Mouse (Mus musculus) right cerebral cortex, postnatal 4 days (tissue): Measurements from ENCODE around the gene Pgap2.
"Not testable (repeated sequence)": the region's sequence is repeated elsewhere in the genome, so short reads cannot be mapped to it uniquely, and the experiment has no call there.

Experiments
- DNase-seq: peaks from one replicate; pipeline ENCODE4 v3.0.0-alpha.2; 2022

Pgap2 gene

DNA sequence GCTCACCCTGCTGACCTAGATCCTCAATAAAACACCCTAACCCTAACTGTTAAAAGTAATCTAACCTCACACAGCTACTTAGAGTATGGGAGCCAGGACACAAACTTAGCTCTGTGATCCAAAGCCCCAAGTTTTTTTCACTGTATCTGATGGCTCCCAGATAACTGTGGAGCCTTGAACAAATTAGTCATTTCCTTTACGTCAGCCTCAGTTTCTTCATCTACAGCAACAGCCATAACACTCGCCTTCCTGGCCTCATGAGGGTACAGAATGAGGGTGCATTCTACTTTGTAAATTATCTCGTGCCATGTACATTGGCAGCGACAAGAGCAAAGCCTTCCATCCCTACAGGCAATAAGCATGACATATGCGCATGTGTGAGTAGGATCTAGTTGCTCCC is 32.4 kb downstream of the Pgap2 start:
- no peak for DNase-seq

DNA sequence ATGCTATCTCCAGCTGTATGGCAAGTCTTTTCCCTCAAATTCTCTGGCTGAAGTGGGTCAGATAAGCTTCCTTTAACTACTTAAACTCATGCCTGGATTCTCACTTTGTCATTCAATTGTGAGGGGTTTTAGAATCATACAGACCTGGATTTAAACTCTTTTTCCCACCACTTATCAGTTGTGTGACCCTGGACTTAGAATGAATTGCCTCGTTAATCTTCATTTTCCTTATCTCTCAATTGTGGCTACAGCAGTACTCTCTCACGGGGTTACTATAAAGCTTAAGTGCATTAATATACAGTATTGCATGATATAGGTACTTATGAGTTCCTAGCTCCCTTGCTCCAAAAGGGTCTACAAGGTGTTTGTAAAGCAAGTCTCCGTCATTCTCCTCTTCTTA is 32.9 kb downstream of the Pgap2 start:
- no peak for DNase-seq

DNA sequence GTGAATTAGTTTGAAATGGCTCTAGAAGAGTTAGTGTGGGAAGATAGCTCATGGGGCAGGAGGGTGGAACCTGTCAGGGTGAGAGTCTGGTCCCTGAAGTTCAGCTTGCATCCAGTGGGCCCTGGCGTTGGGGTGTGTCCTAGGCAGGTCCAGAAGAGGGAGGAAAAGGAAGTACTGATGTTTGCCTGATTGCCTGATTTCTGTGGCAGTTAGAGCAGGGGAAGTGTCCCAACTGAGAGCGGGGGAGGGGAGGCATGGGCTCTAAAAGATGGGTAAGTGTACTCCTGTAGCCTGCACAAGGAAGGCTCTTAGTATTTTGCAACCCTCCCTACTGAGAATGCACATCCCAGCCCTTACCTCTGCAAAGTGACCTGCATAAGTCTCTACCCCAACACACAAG is 33.9 kb downstream of the Pgap2 start:
- DNase-seq = no peak

DNA sequence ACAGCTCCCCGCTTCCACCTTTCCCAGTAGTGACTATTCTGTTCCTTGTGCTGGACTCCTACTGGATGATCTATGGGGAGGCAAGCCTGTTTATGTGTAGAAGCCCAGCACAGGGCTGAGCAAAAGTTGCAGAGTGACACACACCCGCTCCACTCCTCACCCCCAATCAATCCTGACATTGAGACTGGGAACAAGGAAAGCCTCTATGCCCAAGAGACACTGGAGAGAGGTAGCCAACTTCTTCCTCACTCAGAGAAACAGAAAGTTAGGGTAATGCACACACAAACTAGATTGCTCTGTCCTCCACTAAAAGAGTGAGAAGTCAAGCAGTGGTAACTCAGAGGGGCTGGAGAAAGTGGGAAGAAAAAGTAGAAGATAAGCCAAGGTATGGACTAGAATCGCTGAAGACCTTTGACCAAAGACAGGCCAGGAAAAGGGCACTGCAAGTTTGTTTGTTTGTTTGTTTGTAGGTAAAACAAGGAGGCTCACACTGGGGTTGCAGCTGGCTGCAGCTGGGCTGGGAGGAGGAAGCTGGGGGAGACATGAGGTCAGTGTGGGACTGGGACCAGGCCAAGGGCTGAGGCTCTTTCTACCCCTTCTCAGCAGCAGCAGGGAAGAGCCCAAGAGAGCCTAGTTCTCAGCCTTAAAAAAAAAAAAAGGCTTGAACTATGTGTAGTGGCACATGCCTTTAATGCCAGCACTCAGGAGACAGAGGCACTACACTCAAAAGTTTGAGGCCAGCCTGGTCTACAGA is 35.0 kb downstream of the Pgap2 start:
- no peak for DNase-seq

DNA sequence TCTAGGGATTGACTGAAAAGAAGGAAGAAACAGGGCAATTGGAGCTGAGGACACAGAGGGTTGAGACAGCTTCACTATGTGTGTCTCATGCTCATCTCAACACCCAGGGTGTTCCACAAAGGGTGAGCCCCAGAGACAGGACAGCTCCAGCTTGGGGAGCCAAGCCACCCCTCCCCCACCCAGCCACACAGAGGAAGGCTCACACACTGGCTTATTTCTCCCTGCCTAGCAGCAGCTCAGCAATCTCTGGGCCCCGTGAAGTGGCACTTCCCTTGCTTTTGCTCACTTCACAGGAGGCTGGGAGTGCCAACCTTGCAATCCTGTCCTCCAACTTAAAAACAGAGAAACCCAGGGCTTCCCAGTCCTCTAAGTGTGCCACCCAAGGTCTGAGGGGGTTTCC is 35.8 kb downstream of the Pgap2 start:
- no peak for DNase-seq

DNA sequence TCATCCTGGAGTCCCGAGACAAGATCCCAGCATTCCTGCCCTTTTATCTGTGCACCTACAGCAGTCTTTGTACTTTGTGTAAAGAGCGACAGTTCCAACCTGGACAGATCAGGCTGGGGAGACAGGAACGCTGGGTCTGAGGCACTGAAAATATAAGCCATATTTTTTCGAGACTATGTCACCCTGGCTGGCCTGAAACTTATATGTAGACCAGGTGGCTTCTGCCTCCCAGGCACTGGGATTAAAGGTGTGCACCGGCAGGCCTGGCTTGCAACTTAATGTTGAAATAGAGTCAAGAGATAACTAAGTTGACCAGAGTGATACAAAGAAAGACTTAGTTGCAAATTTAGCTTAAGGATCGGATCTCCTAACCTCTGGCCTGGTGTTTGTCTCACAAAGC is 36.3 kb downstream of the Pgap2 start:
- no peak for DNase-seq

DNA sequence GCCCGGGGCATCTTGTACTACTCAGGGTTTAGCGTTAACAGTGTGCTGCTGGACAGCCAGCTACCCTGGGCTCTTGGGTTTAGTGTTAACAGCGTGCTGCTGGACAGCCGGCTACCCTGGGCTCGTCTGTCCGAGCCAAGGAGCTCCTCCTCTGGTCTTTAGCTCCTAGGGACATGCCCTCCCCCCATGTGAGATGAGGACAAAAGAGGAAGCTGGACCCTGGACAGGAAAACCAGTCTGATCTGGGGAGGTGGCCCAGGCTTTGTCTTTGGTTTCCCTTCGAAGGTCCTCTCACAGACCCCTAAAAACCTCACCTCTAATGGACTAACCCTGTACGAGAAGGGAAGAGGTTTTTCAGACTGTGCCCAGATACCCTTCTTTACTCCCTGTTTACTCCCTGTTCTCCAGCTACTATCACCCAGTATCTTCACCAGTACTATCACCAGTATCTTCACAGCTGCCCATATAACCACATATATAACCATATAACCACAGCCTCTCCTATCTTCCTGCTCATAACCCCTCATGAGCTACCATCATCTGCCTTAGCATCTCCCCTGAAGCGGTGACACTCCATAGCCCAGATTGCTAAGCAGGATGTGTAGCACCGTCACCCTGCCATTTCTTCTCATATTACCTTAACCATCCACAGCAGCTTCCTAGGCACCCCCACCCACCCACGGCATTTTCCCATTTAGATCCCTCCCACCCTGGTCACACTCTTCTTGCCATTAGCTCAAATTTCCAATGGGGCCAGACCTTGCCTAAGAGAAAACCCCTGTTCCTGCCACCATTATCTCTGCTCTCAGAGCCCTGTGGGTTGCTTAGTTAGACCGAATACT is 37.2 kb downstream of the Pgap2 start:
- no peak for DNase-seq

DNA sequence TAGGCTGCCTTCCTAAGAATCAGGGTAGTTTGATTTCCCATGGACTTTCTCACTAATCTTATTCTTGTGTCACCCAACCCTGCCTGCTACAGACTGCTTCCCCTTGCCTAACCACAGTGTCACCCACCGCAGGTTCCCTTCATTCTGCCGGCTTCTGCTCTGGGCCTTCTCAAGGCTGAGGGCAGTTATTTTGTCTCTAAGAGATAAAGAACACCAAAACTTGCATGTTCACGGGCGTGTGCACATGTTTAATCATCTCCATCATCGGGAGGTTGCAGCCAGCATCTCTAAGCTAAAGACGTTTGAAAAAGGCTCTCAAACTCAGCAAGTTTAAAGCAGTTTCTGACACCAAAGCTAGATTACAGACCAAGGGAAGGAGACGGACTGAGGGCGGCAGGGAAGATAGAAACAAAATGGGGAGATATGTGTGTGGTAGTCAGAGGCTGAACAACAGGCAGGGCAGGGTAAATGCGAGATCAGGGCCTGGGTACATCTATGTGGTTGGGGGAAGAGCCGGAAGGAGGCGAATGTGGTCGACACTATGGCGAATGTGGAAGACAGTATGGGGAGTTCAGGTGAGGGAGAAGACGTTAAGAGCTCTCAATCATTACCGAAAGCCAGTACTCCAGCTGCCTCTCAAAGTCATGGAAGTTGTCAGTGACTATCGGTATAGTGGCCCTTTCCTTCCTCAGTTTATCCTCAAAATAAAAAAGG is 38.8 kb downstream of the Pgap2 start:
- DNase-seq = no peak

DNA sequence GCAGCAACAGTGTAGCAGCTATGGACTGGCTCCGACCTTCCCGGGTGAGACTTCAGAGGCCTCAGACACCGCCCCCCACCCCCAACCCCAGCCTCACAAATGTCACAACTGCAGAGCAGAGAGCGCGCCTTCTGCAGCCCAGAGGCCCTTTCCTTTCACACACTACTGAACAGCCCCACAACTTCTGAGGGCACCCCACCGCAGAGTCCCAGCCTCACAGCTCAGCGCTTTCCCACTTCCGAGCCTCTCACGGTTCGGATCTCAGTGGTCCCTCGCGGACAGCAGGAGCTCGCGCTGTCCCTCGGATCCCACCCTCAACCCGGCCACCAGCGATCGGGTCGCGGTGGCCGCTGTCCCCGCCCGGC is 39.5 kb downstream of the Pgap2 start:
- no peak for DNase-seq

DNA sequence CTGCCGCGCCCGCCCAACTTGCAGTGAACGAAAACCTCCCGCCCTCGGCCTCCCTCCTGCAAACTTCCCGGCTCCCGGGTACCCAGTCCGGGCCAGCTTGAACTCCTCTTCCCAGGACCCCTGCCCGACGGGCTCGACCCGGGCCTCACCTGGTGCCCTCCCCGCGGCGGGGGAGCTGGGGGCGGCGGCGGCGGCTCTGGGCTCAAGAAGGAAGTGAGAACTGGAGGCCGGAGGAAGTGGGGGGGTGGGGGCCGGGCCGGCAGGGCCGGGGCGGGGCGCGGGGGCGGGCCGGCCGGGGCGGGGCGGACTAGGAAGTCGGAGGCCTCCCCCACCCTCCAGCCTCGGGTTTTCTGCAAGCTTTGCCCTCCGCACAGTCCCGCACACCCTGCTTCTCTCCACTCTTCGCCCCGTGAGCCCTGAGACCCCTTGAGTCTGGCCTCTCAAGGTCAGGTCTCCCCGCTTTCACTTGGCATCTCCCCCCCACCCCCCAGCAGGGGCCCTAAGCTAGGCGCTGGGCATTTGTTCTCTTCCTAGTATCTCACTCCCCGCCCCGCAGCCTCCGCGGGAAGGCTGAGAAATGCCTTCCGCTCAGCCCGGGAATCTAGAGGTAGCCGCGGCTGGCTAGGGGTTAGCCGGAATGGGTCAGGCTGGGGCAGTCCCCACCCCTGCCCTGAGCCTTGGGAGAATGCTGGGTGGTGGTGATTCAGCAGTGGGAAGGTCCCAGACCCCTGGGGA is 40.1 kb downstream of the Pgap2 start:
- peak; percentile 57 for DNase-seq

DNA sequence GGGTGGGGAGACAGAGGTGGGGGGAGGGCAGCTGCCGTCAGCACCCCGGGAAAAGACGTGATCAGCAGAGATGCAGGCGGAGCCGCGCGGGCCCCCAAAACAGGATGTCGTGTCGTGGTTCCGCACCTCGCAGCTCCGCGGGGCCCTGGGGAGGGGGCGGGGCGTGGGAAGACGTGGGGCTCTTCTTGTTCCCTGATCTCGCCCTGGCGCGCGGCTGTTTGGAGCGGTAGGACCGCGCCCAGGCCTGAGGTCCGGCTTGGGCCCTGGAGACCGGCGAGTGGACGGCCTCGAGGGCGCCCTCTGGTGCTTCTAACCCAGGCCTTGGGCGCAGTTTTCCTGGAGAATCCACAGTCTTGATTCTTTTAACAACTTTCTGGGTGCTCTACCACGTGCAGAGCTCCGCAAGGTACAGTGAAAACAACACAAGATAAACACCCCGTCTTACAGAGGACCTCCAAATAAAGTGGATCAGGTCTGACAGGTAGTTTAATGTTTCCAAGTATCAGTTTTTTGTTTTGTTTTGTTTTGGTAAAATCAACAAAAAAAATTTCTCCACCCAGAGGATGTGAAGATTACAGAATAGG is 40.7 kb downstream of the Pgap2 start:
- DNase-seq = peak; percentile 83

DNA sequence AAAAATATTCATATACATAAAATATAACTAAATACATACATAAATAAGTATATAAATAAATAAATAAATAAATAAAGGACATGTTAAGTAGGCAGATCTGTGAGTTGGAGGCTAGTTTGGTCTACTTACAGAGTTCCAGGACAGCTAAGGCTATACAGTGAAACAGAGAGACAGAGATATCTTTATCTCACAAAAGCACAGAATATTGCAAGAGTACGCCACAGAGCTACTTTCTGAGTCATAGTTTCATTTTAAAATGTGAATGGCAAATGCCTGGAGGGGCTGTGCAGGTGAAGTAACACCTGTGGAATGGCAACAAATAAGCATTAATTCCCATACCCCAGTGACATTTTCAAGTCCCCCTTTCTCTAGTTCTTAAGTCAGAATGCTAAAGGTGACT is 43.6 kb downstream of the Pgap2 start:
- no peak for DNase-seq

DNA sequence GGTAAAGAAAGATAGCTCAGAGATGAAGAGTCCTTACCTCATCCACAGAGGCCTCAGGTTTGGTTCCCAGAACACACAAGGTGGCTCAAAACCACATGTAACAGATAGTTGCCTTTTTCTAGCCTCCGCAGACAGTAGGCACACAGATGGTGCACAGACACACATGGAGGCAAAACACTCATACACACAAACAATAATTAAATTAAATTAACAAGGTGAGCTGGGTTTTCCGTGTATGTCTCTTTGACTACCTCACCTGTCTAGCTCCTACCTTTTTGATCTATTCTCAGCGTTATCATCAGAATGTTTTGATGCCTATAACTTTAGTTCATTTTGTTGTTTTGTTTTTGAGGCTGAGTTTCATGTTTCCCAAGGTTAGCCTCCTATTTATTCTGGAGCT is 45.9 kb downstream of the Pgap2 start, which contains the start of gene Rhog:
Rhog (minus strand) TSS at position 101 of the 400 bp plus-strand sequence.
- no peak for DNase-seq

DNA sequence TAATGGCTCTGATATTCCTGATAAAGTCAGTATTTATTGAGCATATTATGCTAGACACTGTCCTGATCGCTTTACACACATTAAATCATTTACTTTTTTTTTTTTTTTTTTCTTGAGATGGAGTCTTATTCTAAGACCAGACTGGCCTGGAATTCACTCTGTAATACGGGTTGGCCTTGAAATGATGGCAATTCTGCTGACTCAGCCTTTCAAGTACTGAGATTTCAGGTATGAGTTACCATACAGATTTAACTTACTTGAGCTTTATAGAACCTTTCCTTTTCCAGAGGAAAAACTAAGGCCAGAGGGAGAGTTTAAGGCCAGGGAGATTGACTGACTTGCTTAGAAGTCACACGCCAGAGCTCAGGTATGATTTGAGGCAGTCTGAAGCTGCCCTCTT is 46.6 kb downstream of the Pgap2 start:
- DNase-seq = no peak

DNA sequence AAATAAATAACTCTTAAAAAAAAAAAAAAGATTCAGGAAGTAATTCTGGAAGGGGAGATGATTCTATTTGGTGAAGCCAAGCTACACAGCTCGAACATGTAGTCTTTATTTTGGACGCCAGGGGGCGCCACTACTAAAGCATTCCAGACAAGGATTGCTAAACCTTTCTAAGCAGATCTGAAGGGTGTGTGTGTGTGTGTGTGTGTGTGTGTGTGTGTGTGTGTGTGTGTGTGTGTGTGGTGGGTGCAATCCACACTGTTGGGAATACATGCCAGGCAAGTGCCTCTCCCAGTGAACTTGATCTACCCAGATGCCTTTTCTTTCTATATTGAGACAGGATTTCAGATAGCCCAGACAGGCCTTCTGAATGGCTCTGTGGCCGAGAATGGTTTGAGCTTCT is 48.2 kb downstream of the Pgap2 start:
- peak; percentile 82 for DNase-seq

DNA sequence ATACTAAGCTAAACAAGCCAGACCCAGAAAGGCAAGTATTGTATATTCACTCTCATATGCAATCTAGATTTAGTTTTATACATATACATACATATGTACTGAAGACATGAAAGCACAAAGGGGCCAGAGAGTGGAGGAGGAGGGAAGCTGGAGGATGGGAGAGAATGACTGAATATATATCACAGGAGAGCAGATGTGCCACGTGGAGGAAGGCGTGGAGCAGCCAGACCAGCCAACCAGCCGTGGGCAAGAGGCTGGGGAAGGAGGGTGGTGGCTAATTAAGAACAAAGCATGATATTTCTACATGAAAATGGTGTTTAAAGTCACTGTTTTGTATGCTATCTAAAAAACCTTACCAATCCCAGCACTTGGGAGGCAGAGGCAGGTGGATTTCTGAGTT is 48.7 kb downstream of the Pgap2 start:
- no peak for DNase-seq

DNA sequence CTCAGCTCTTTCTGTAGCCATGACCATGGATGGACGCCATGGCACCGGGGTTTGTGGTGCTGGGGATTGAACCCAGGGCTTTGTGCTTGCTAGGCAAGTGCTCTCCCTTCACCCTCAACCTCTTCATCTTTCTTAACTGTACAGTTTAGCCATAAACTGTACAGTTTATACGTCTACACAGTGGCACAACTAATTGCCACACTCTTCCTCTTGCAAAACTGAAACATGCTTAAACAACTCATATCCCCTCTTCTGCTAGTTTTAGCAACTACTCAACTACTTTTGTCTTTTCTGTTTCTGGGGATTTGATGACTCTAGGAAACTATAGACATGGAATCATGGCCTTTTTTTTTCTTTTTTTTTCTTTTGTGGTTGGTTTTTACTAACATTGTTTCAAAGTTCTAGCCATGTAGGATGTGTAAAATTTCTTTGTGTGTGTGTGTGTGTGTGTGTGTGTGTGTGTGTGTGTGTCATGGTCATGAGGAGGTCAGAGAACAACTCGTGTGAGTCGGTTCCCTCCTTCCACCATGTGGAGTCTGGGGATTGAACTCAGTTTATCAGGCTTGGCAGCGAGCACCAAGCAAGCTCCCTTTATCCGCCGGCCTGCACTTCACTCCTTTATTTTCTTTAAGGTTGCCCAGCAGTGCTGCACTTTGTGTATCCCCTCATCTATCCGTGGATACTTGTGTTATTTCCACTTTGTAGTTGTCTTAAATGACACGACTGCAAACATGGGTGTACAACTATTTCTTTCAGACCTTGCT is 49.9 kb downstream of the Pgap2 start:
- no peak for DNase-seq

DNA sequence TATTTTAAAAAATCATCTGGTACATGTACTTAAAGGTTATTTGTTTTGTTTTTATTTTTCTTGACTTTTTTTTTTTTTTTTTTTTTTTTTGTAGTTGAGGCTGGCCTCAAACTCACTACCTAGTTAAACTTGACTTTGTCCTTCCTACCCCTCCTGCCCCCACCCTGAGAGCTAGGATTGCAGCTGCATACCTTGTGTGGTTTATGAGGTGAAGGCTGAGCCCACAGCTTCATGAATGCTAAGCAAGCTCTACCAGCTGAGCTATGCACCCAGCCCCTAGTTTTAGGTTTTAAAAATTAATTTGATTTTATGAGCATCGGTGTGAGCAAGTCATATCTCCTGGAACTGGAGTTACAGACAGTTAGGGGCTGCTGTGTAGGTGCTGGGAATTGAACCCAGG is 50.5 kb downstream of the Pgap2 start:
- no peak for DNase-seq

DNA sequence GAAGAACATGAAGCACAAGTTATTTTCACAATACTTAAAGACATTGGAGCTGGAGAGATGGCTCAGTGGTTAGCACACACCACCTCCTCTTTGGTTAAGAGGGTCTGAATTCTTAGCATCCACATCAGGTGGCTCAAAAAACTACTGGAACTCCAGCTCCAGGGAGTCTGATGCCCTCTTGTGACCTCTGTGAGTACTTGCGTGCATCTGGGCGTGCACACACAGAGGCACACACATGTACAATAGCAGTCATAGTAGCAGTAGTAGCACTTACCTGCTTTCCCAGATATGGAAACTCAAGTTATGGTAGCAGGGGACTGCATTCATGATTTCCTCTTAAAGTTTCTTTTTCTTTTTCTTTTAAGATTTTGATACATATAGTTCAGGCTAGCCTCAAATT is 53.0 kb downstream of the Pgap2 start:
- DNase-seq = no peak

DNA sequence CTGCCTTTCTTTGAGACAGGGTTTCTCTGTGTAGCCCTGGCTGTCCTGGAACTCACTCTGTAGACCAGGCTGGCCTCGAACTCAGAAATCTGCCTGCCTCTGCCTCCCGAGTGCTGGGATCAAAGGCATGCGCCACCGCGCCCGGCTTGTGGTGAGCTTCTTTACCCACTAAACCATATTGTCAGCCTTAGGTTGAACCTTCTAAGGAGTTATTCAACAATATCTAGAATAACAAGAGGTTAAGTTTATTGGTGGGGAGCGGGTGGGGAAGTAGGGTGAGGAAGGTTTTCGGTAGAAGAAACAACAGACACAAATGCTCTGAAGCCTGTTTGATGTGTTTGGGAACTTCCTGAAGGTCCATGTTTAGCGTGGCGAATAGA is 56.0 kb downstream of the Pgap2 start:
- DNase-seq = not testable (repeated sequence)

DNA sequence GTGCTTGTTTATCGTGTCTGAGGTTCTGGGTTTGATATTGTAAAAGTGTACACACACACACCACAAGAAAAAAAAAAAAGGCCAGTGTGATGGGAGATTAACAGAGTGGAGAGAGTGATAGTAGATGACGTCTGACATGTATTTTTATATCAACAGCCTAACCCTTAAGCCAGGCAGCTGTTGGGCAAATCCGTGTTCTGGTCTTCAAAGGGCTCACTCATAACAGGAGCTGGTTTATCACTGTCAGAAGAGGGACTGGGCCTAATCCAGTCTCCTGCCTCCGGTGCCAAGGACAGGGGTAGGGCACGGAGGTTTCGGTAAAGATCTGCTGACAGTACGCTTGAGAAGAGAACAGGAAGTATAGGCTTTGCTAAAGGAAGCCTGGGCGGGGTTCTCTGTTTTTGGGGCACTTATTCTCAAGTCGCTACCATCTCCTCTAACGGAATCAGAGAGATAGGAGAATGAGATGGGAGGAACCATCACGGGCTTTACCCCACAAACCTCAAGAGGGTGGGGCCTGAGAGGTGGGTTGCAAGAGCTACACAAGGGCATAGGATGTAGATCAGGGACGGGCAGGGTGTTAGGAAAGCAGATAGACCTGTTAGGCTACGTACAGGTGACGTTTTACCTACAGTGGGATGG is 56.5 kb downstream of the Pgap2 start:
- no peak for DNase-seq
